Mouse (Mus musculus): ENCODE data around the gene Prlr.

- no peak for TF ChIP-seq CTCF (IDR thresholded peaks at IDR 0.05; ENCODE audit: low read depth)
- TF ChIP-seq EP300 (optimal IDR thresholded peaks at IDR 0.05), result no peak
These were observed 189.3 kb downstream of the Prlr start for GRCm38 (mm10) chr15:10366331-10366730.
